Mouse (Mus musculus) small intestine, adult 2 months (tissue): ENCODE results near the gene Hnrnpr. TPM values are rescaled to one million over a fixed set of nuclear protein-coding genes. Genes with fewer than 3 reads are reported as not detected.

ENCODE experiments used
- H3K27ac ChIP-seq: fragments of 200-500 bp; 2 replicates; pipeline ENCODE4 v1.5.1; 2012; ENCODE audit warnings: low read depth, low read length, control low read depth, inconsistent platforms; ENCODE audit not compliant: insufficient read depth
- H3K27me3 ChIP-seq: fragments of 200-500 bp; 2 replicates; pipeline ENCODE4 v1.6.1; 2012; ENCODE audit warnings: mild to moderate bottlenecking, moderate library complexity, low read length, inconsistent platforms; ENCODE audit not compliant: control insufficient read depth, insufficient read depth
- H3K36me3 ChIP-seq: fragments of 200-500 bp; 2 replicates; pipeline ENCODE4 v1.6.1; 2012; ENCODE audit warnings: mild to moderate bottlenecking, low read length, control low read depth, inconsistent platforms; ENCODE audit not compliant: control insufficient read depth, insufficient read depth
- H3K4me1 ChIP-seq: fragments of 200-500 bp; 2 replicates; pipeline ENCODE4 v1.6.1; 2012; ENCODE audit warnings: low read length, inconsistent platforms, mixed read lengths; ENCODE audit not compliant: control insufficient read depth, insufficient read depth, insufficient read length
- H3K4me3 ChIP-seq: fragments of 200-500 bp; 2 replicates; pipeline ENCODE4 v1.5.1; 2012; ENCODE audit warnings: low read depth, mild to moderate bottlenecking, control low read depth, inconsistent platforms, low read length, moderate library complexity
- CTCF ChIP-seq: fragments of 200-500 bp; IDR thresholded peaks from 2 replicates; pipeline ENCODE4 v1.5.1; 2012; ENCODE audit warnings: low read depth, mild to moderate bottlenecking, control low read depth, inconsistent platforms, low read length, moderate library complexity, mixed read lengths; ENCODE audit not compliant: insufficient replicate concordance, insufficient read length; ENCODE audit errors: extremely low read depth
- POLR2A ChIP-seq: fragments of 200-500 bp; IDR thresholded peaks from 2 replicates; pipeline ENCODE4 v1.6.1; 2012; ENCODE audit warnings: low read depth, mild to moderate bottlenecking, control low read depth, inconsistent platforms, low read length, moderate library complexity
- WGBS: fragments of 180-500 bp; shearing (Covaris S2); methylation state at CpG from one replicate; pipeline ENCODE4 v1.1.7; 2018; 5-methylcytosine and 5-hydroxymethylcytosine counted together
- polyA plus RNA-seq: library from polyadenylated mRNA; depleted of rRNA; stranded (reverse); fragments of >200 nt; gene quantifications from 2 replicates; pipeline ENCODE4 v1.2.3, GENCODE M21; 2012

Gene Hnrnpr
- polyA plus RNA-seq, 1 experiment: 2.8 TPM

- Histone ChIP-seq H3K27ac (no peak overlapping the region), H3K27me3 (no peaks in the 10 kb centered on the region), H3K36me3 (peaks cover 43% of the 10 kb centered on the region), H3K4me3 (no peak overlapping the region), H3K4me1 (no peaks in the 10 kb centered on the region)
- 84% methylated on average over 5 of the region's 5 CpGs for WGBS
- TF ChIP-seq CTCF (no peak), POLR2A (no peak)
Measured at GRCm38 (mm10) chr4:136327238-136327637, 16.5 kb downstream of the Hnrnpr start.

- TF ChIP-seq CTCF: no peak
- TF ChIP-seq POLR2A: no peak
- H3K4me3 ChIP-seq: no peak overlapping the region
- no peak overlapping the region for H3K27ac ChIP-seq
- no peaks in the 10 kb centered on the region for H3K4me1 ChIP-seq
- H3K27me3 ChIP-seq: no peaks in the 10 kb centered on the region
- peaks cover 47% of the 10 kb centered on the region for H3K36me3 ChIP-seq
Measured at GRCm38 (mm10) chr4:136328115-136328514, 17.4 kb downstream of the Hnrnpr start.

- WGBS: 91% methylated on average over 3 of the region's 3 CpGs
- peaks cover 50% of the 10 kb centered on the region for H3K36me3 ChIP-seq
- H3K27me3 ChIP-seq: no peaks in the 10 kb centered on the region
Measured at GRCm38 (mm10) chr4:136331709-136332108, 21.0 kb downstream of the Hnrnpr start.

GRCm38 (mm10) chr4:136333191-136333590, 22.4 kb downstream of the Hnrnpr start:
- TF ChIP-seq CTCF: no peak
- WGBS: 82% methylated on average over 3 of the region's 3 CpGs
- no peaks in the 10 kb centered on the region for H3K4me1 ChIP-seq
- H3K4me3 ChIP-seq: no peak overlapping the region
- H3K27ac ChIP-seq: no peak overlapping the region
- peaks cover 48% of the 10 kb centered on the region for H3K36me3 ChIP-seq
- H3K27me3 ChIP-seq: no peaks in the 10 kb centered on the region

More at GRCm38 (mm10) chr4:136331709-136332108, 21.0 kb downstream of the Hnrnpr start:
- H3K4me3 ChIP-seq: no peak overlapping the region
- H3K4me1 ChIP-seq: no peaks in the 10 kb centered on the region
- H3K27ac ChIP-seq: no peak overlapping the region
- TF ChIP-seq CTCF (no peak), POLR2A (no peak)

- no peak for TF ChIP-seq POLR2A
- TF ChIP-seq CTCF: no peak
- H3K4me1 ChIP-seq: no peaks in the 10 kb centered on the region
- no peak overlapping the region for H3K27ac ChIP-seq
- no peak overlapping the region for H3K4me3 ChIP-seq
- WGBS: 44% methylated on average over 2 of the region's 2 CpGs
- H3K27me3 ChIP-seq: no peaks in the 10 kb centered on the region
- peaks cover 51% of the 10 kb centered on the region for H3K36me3 ChIP-seq
Measured at GRCm38 (mm10) chr4:136335065-136335464, 24.3 kb downstream of the Hnrnpr start.

GRCm38 (mm10) chr4:136337129-136337528, 26.4 kb downstream of the Hnrnpr start:
- no peak overlapping the region for H3K4me3 ChIP-seq
- 77% methylated on average over 4 of the region's 4 CpGs for WGBS
- peaks cover 43% of the 10 kb centered on the region for H3K36me3 ChIP-seq
- H3K4me1 ChIP-seq: no peaks in the 10 kb centered on the region
- H3K27me3 ChIP-seq: no peaks in the 10 kb centered on the region
- no peak for TF ChIP-seq CTCF
- no peak for TF ChIP-seq POLR2A
- no peak overlapping the region for H3K27ac ChIP-seq

GRCm38 (mm10) chr4:136349616-136350015, 38.9 kb downstream of the Hnrnpr start:
- Histone ChIP-seq H3K27me3 (no peaks in the 10 kb centered on the region), H3K27ac (no peak overlapping the region), H3K4me1 (no peaks in the 10 kb centered on the region), H3K4me3 (no peak overlapping the region), H3K36me3 (peaks cover 34% of the 10 kb centered on the region)
- WGBS: 84% methylated on average over 6 of the region's 6 CpGs
- no peak for TF ChIP-seq POLR2A
- TF ChIP-seq CTCF: no peak

- Histone ChIP-seq H3K27ac (no peak overlapping the region), H3K4me1 (no peaks in the 10 kb centered on the region), H3K36me3 (peaks cover 32% of the 10 kb centered on the region), H3K27me3 (no peaks in the 10 kb centered on the region), H3K4me3 (no peak overlapping the region)
- TF ChIP-seq CTCF (no peak), POLR2A (no peak)
- WGBS: 57% methylated on average over 6 of the region's 6 CpGs
Measured at GRCm38 (mm10) chr4:136357026-136357425, 46.3 kb downstream of the Hnrnpr start.
